Mouse (Mus musculus): Measurements from ENCODE around the gene Trim50. TPM values are rescaled to one million over a fixed set of nuclear protein-coding genes. Genes with fewer than 3 reads are reported as not detected.

Gene Trim50
- polyA plus RNA-seq (2012; fragmentation: generic; extraction: Trizol), result not detected
- long read RNA-seq, experiment 1, result 0 reads
- long read RNA-seq, experiment 2, result 0 reads

- no peaks in the 10 kb centered on the region for H3K79me3 ChIP-seq (ENCODE audit: low read depth)
- H3ac ChIP-seq (ENCODE audit: control insufficient read depth, insufficient read length, low read depth), result no peak within 1 kb of the TSS
- H3K79me2 ChIP-seq (ENCODE audit: control insufficient read depth, insufficient read depth), result no peaks in the 10 kb centered on the region
- no peak for TF ChIP-seq MYOD1 (IDR thresholded peaks at IDR 0.05; ENCODE audit: control insufficient read depth, insufficient read length, low read depth)
- no peak for TF ChIP-seq MYOG (IDR thresholded peaks at IDR 0.05; ENCODE audit: control insufficient read depth, extremely low read depth, insufficient read length)
- no peak within 1 kb of the TSS for H3K4me3 ChIP-seq (ENCODE audit: insufficient read depth, poor library complexity, severe bottlenecking)
- peaks cover 53% of the 10 kb centered on the region for H3K27me3 ChIP-seq (ENCODE audit: control insufficient read depth, insufficient read depth, insufficient read length)
- H3K36me3 ChIP-seq (ENCODE audit: control insufficient read depth, insufficient read depth), result no peaks in the 10 kb centered on the region
Observed at GRCm38 (mm10) chr5:135352995-135353394, at the start of gene Trim50. TSS of gene Trim50 (plus strand) at chr5:135353295.

- no peaks in the 10 kb centered on the region for H3K79me2 ChIP-seq (ENCODE audit: control insufficient read depth, insufficient read depth)
Observed at GRCm38 (mm10) chr5:135306321-135306965, 46.7 kb upstream of the Trim50 start.

GRCm38 (mm10) chr5:135316177-135316576, 36.9 kb upstream of the Trim50 start:
- peaks cover 46% of the 10 kb centered on the region for H3K27me3 ChIP-seq (ENCODE audit: control insufficient read depth, insufficient read depth, insufficient read length)
- no peaks in the 10 kb centered on the region for H3K79me2 ChIP-seq (ENCODE audit: control insufficient read depth, insufficient read depth)
- H3K36me3 ChIP-seq (ENCODE audit: control insufficient read depth, insufficient read depth), result no peaks in the 10 kb centered on the region
- H3K4me3 ChIP-seq (ENCODE audit: insufficient read depth, poor library complexity, severe bottlenecking), result no peak overlapping the region
- no peak overlapping the region for H3ac ChIP-seq (ENCODE audit: control insufficient read depth, insufficient read length, low read depth)
- TF ChIP-seq MYOG (IDR thresholded peaks at IDR 0.05; ENCODE audit: control insufficient read depth, extremely low read depth, insufficient read length) (no peak), CTCF (IDR thresholded peaks at IDR 0.05; ENCODE audit: control insufficient read depth, insufficient read depth, insufficient read length) (no peak), CEBPB (IDR thresholded peaks at IDR 0.05; ENCODE audit: low read depth) (no peak), FOSL1 (IDR thresholded peaks at IDR 0.05; ENCODE audit: insufficient read depth, low read length, poor library complexity, severe bottlenecking) (no peak), USF1 (IDR thresholded peaks at IDR 0.05; ENCODE audit: low read depth) (no peak), MYOD1 (IDR thresholded peaks at IDR 0.05; ENCODE audit: control insufficient read depth, insufficient read length, low read depth) (no peak), MAX (IDR thresholded peaks at IDR 0.05) (no peak)
- no peaks in the 10 kb centered on the region for H3K79me3 ChIP-seq (ENCODE audit: low read depth)

More at GRCm38 (mm10) chr5:135306321-135306965, 46.7 kb upstream of the Trim50 start:
- H3ac ChIP-seq (ENCODE audit: control insufficient read depth, insufficient read length, low read depth), result no peak overlapping the region
- no peak overlapping the region for H3K4me3 ChIP-seq (ENCODE audit: insufficient read depth, poor library complexity, severe bottlenecking)
- TF ChIP-seq CTCF (IDR thresholded peaks at IDR 0.05; ENCODE audit: control insufficient read depth, insufficient read depth, insufficient read length) (no peak), USF1 (IDR thresholded peaks at IDR 0.05; ENCODE audit: low read depth) (no peak), MYOD1 (IDR thresholded peaks at IDR 0.05; ENCODE audit: control insufficient read depth, insufficient read length, low read depth) (no peak), FOSL1 (IDR thresholded peaks at IDR 0.05; ENCODE audit: insufficient read depth, low read length, poor library complexity, severe bottlenecking) (no peak), CEBPB (IDR thresholded peaks at IDR 0.05; ENCODE audit: low read depth) (no peak), MAX (IDR thresholded peaks at IDR 0.05) (no peak), MYOG (IDR thresholded peaks at IDR 0.05; ENCODE audit: control insufficient read depth, extremely low read depth, insufficient read length) (no peak)
- no peaks in the 10 kb centered on the region for H3K79me3 ChIP-seq (ENCODE audit: low read depth)
- H3K36me3 ChIP-seq (ENCODE audit: control insufficient read depth, insufficient read depth), result no peaks in the 10 kb centered on the region
- peaks cover 48% of the 10 kb centered on the region for H3K27me3 ChIP-seq (ENCODE audit: control insufficient read depth, insufficient read depth, insufficient read length)

GRCm38 (mm10) chr5:135319856-135320255, 33.2 kb upstream of the Trim50 start:
- Histone ChIP-seq H3K79me2 (ENCODE audit: control insufficient read depth, insufficient read depth) (no peaks in the 10 kb centered on the region), H3K4me3 (ENCODE audit: insufficient read depth, poor library complexity, severe bottlenecking) (no peak overlapping the region), H3K36me3 (ENCODE audit: control insufficient read depth, insufficient read depth) (no peaks in the 10 kb centered on the region), H3K27me3 (ENCODE audit: control insufficient read depth, insufficient read depth, insufficient read length) (peaks cover 39% of the 10 kb centered on the region), H3K79me3 (ENCODE audit: low read depth) (no peaks in the 10 kb centered on the region), H3ac (ENCODE audit: control insufficient read depth, insufficient read length, low read depth) (no peak overlapping the region)
- no peak for TF ChIP-seq CEBPB (IDR thresholded peaks at IDR 0.05; ENCODE audit: low read depth)
- TF ChIP-seq USF1 (IDR thresholded peaks at IDR 0.05; ENCODE audit: low read depth), result no peak
- no peak for TF ChIP-seq MAX (IDR thresholded peaks at IDR 0.05)
- TF ChIP-seq CTCF (IDR thresholded peaks at IDR 0.05; ENCODE audit: control insufficient read depth, insufficient read depth, insufficient read length), result no peak
- no peak for TF ChIP-seq MYOG (IDR thresholded peaks at IDR 0.05; ENCODE audit: control insufficient read depth, extremely low read depth, insufficient read length)
- no peak for TF ChIP-seq FOSL1 (IDR thresholded peaks at IDR 0.05; ENCODE audit: insufficient read depth, low read length, poor library complexity, severe bottlenecking)
- TF ChIP-seq MYOD1 (IDR thresholded peaks at IDR 0.05; ENCODE audit: control insufficient read depth, insufficient read length, low read depth), result no peak

- TF ChIP-seq MYOG (IDR thresholded peaks at IDR 0.05; ENCODE audit: control insufficient read depth, extremely low read depth, insufficient read length) (no peak), MYOD1 (IDR thresholded peaks at IDR 0.05; ENCODE audit: control insufficient read depth, insufficient read length, low read depth) (no peak), USF1 (IDR thresholded peaks at IDR 0.05; ENCODE audit: low read depth) (no peak), FOSL1 (IDR thresholded peaks at IDR 0.05; ENCODE audit: insufficient read depth, low read length, poor library complexity, severe bottlenecking) (no peak), CEBPB (IDR thresholded peaks at IDR 0.05; ENCODE audit: low read depth) (no peak), MAX (IDR thresholded peaks at IDR 0.05) (no peak), CTCF (IDR thresholded peaks at IDR 0.05; ENCODE audit: control insufficient read depth, insufficient read depth, insufficient read length) (no peak)
- Histone ChIP-seq H3K4me3 (ENCODE audit: insufficient read depth, poor library complexity, severe bottlenecking) (no peak overlapping the region), H3K27me3 (ENCODE audit: control insufficient read depth, insufficient read depth, insufficient read length) (peaks cover 45% of the 10 kb centered on the region), H3ac (ENCODE audit: control insufficient read depth, insufficient read length, low read depth) (no peak overlapping the region), H3K79me3 (ENCODE audit: low read depth) (no peaks in the 10 kb centered on the region), H3K36me3 (ENCODE audit: control insufficient read depth, insufficient read depth) (no peaks in the 10 kb centered on the region), H3K79me2 (ENCODE audit: control insufficient read depth, insufficient read depth) (no peaks in the 10 kb centered on the region)
Observed at GRCm38 (mm10) chr5:135322197-135322596, 30.9 kb upstream of the Trim50 start.

Data from C2C12 (cell line).